Mouse (Mus musculus) hindbrain, embryonic 11.5 days (tissue): ENCODE measurements around the gene Kif5c. TPM values are rescaled to one million over a fixed set of nuclear protein-coding genes. Genes with fewer than 3 reads are reported as not detected.
A peak's percentile ranks its signal among the peaks of the same experiment; 100 is the strongest.

Source experiments
- ATAC-seq: fragments of 200-750 bp; cut with Nextera tagmentation; 2 replicates; pipeline ENCODE4 v1.8.0; 2017; ENCODE audit warnings: mild to moderate bottlenecking, moderate TSS enrichment, moderate library complexity; ENCODE audit not compliant: low FRiP score
- DNase-seq: peaks from one replicate; pipeline ENCODE4 v3.0.0-alpha.2; 2015; ENCODE audit warnings: low spot score
- H3K27ac ChIP-seq: fragments of 300-500 bp; sonication (generic); 2 replicates; pipeline ENCODE4 v1.5.1; 2014; ENCODE audit warnings: mild to moderate bottlenecking, low read depth, low read length
- H3K27me3 ChIP-seq: fragments of 300-500 bp; sonication (generic); 2 replicates; pipeline ENCODE4 v1.6.1; 2014; ENCODE audit warnings: mild to moderate bottlenecking, low read length, moderate library complexity, mixed read lengths; ENCODE audit not compliant: control insufficient read depth, insufficient read depth
- H3K36me3 ChIP-seq: fragments of 300-500 bp; sonication (generic); 2 replicates; pipeline ENCODE4 v1.6.1; 2014; ENCODE audit warnings: mild to moderate bottlenecking, low read length, moderate library complexity, mixed read lengths; ENCODE audit not compliant: control insufficient read depth, insufficient read depth
- H3K4me1 ChIP-seq: fragments of 300-500 bp; sonication (generic); replicated peaks from 2 replicates; pipeline ENCODE4 v1.6.1; 2014; ENCODE audit warnings: low read length, mixed read lengths; ENCODE audit not compliant: control insufficient read depth, insufficient read depth
- H3K4me2 ChIP-seq: fragments of 300-500 bp; sonication (generic); replicated peaks from 2 replicates; pipeline ENCODE4 v1.6.1; 2014; ENCODE audit warnings: mild to moderate bottlenecking, low read depth, low read length
- H3K4me3 ChIP-seq: fragments of 300-500 bp; sonication (generic); 2 replicates; pipeline ENCODE4 v1.5.1; 2014; ENCODE audit warnings: low read depth, low read length
- H3K9ac ChIP-seq: fragments of 300-500 bp; sonication (generic); 2 replicates; pipeline ENCODE4 v1.6.1; 2014; ENCODE audit warnings: low read depth, low read length
- H3K9me3 ChIP-seq: fragments of 300-500 bp; sonication (generic); 2 replicates; pipeline ENCODE4 v1.6.1; 2016; ENCODE audit warnings: low read length; ENCODE audit not compliant: control insufficient read depth
- WGBS: fragments of 180-500 bp; shearing (Covaris S2); extraction: QIAGEN DNeasy Blood & Tissue Kit; methylation state at CpG from one replicate; pipeline ENCODE4 v1.1.7; 2014; 5-methylcytosine and 5-hydroxymethylcytosine counted together
- polyA plus RNA-seq: library from polyadenylated mRNA; unstranded; fragments of >200 nt; fragmentation: Nextera tagmentation; extraction: Ambion mirVana; gene quantifications from 2 replicates; pipeline ENCODE4 v1.2.1, GENCODE M21; 2014

The Kif5c gene
- polyA plus RNA-seq, 1 experiment from 2014 or later, result 112 TPM

GRCm38 (mm10) chr2:49716490-49716889 lies 97.4 kb downstream of the Kif5c start:
- H3K9me3 ChIP-seq, result no peaks in the 10 kb centered on the region
- ATAC-seq (no peak), DNase-seq (no peak)
- H3K27me3 ChIP-seq, result no peaks in the 10 kb centered on the region
- WGBS, result 92% methylated on average over 7 of the region's 7 CpGs
- no peak overlapping the region for H3K4me2 ChIP-seq
- H3K4me3 ChIP-seq, result no peak overlapping the region
- H3K36me3 ChIP-seq, result no peaks in the 10 kb centered on the region
- no peak overlapping the region for H3K9ac ChIP-seq
- no peak overlapping the region for H3K27ac ChIP-seq
- peaks cover 11% of the 10 kb centered on the region for H3K4me1 ChIP-seq

GRCm38 (mm10) chr2:49717437-49718116 lies 98.5 kb downstream of the Kif5c start:
- DNase-seq (no peak), ATAC-seq (no peak)
- no peak overlapping the region for H3K4me3 ChIP-seq
- H3K4me2 ChIP-seq, result no peak overlapping the region
- no peaks in the 10 kb centered on the region for H3K9me3 ChIP-seq
- H3K4me1 ChIP-seq, result peaks cover 16% of the 10 kb centered on the region
- WGBS, result 96% methylated on average over 18 of the region's 18 CpGs
- no peaks in the 10 kb centered on the region for H3K36me3 ChIP-seq
- no peaks in the 10 kb centered on the region for H3K27me3 ChIP-seq
- no peak overlapping the region for H3K27ac ChIP-seq
- no peak overlapping the region for H3K9ac ChIP-seq

GRCm38 (mm10) chr2:49718492-49718891 lies 99.4 kb downstream of the Kif5c start:
- Histone ChIP-seq H3K27ac (peak overlapping the region; percentile 24), H3K4me2 (no peak overlapping the region), H3K36me3 (no peaks in the 10 kb centered on the region; the same call in 1 of the 2 replicates), H3K27me3 (no peaks in the 10 kb centered on the region), H3K4me3 (no peak overlapping the region), H3K9ac (no peak overlapping the region), H3K4me1 (peaks cover 16% of the 10 kb centered on the region), H3K9me3 (no peaks in the 10 kb centered on the region)
- WGBS, result 9% methylated on average over 3 of the region's 3 CpGs
- DNase-seq (no peak), ATAC-seq (peak; percentile 25; the same call in 1 of the 2 replicates)

- H3K36me3 ChIP-seq, result no peaks in the 10 kb centered on the region; the same call in 1 of the 2 replicates
- H3K27me3 ChIP-seq, result no peaks in the 10 kb centered on the region
- peaks cover 16% of the 10 kb centered on the region for H3K4me1 ChIP-seq
- H3K4me2 ChIP-seq, result no peak overlapping the region
- ATAC-seq, result no peak
- H3K27ac ChIP-seq, result peak overlapping the region; percentile 24
- DNase-seq, result peak; percentile 29
- no peak overlapping the region for H3K9ac ChIP-seq
- H3K9me3 ChIP-seq, result no peaks in the 10 kb centered on the region
- H3K4me3 ChIP-seq, result no peak overlapping the region
- 41% methylated on average over 8 of the region's 8 CpGs for WGBS
These were observed 100.1 kb downstream of the Kif5c start for GRCm38 (mm10) chr2:49718935-49719850.

GRCm38 (mm10) chr2:49719854-49720253 lies 100.8 kb downstream of the Kif5c start:
- H3K9ac ChIP-seq, result no peak overlapping the region
- ATAC-seq (peak; percentile 76), DNase-seq (peak; percentile 63)
- no peaks in the 10 kb centered on the region for H3K27me3 ChIP-seq
- H3K36me3 ChIP-seq, result no peaks in the 10 kb centered on the region; the same call in 1 of the 2 replicates
- WGBS, result 3% methylated on average over 6 of the region's 6 CpGs
- peaks cover 16% of the 10 kb centered on the region for H3K4me1 ChIP-seq
- peak overlapping the region; percentile 82 for H3K27ac ChIP-seq
- H3K4me3 ChIP-seq, result no peak overlapping the region
- no peaks in the 10 kb centered on the region for H3K9me3 ChIP-seq
- no peak overlapping the region for H3K4me2 ChIP-seq

- Histone ChIP-seq H3K9me3 (no peaks in the 10 kb centered on the region), H3K9ac (no peak overlapping the region), H3K27ac (peak overlapping the region; percentile 82), H3K27me3 (no peaks in the 10 kb centered on the region), H3K4me1 (peaks cover 16% of the 10 kb centered on the region), H3K4me2 (no peak overlapping the region), H3K36me3 (no peaks in the 10 kb centered on the region; the same call in 1 of the 2 replicates), H3K4me3 (no peak overlapping the region)
- DNase-seq, result no peak
- WGBS, result 53% methylated on average over 9 of the region's 9 CpGs
- ATAC-seq, result no peak
These were observed 101.2 kb downstream of the Kif5c start for GRCm38 (mm10) chr2:49720343-49720742.

- Histone ChIP-seq H3K36me3 (no peaks in the 10 kb centered on the region; the same call in 1 of the 2 replicates), H3K27ac (peak overlapping the region; percentile 68), H3K4me2 (no peak overlapping the region), H3K4me1 (peaks cover 16% of the 10 kb centered on the region), H3K27me3 (no peaks in the 10 kb centered on the region), H3K9ac (no peak overlapping the region), H3K9me3 (no peaks in the 10 kb centered on the region), H3K4me3 (no peak overlapping the region)
- no peak for DNase-seq
- 61% methylated on average over 9 of the region's 9 CpGs for WGBS
- no peak for ATAC-seq
These were observed 103.2 kb downstream of the Kif5c start for GRCm38 (mm10) chr2:49722331-49722730.

GRCm38 (mm10) chr2:49722983-49723382 lies 103.9 kb downstream of the Kif5c start:
- no peak overlapping the region for H3K4me3 ChIP-seq
- peak overlapping the region; percentile 19 for H3K27ac ChIP-seq
- peaks cover 16% of the 10 kb centered on the region for H3K4me1 ChIP-seq
- H3K9me3 ChIP-seq, result no peaks in the 10 kb centered on the region
- WGBS, result 86% methylated on average over 13 of the region's 13 CpGs
- H3K36me3 ChIP-seq, result no peaks in the 10 kb centered on the region; the same call in 1 of the 2 replicates
- ATAC-seq (no peak), DNase-seq (no peak)
- no peaks in the 10 kb centered on the region for H3K27me3 ChIP-seq
- no peak overlapping the region for H3K4me2 ChIP-seq
- H3K9ac ChIP-seq, result no peak overlapping the region
